Mouse (Mus musculus) lung, adult 2 months (tissue): Measurements from ENCODE around the gene Olfr373.
"Not testable (repeated sequence)": the region's sequence is repeated elsewhere in the genome, so short reads cannot be mapped to it uniquely, and the experiment has no call there.

ENCODE experiments used
- CTCF ChIP-seq: fragments of 200-500 bp; IDR thresholded peaks from 2 replicates; pipeline ENCODE4 v1.5.1; 2011; ENCODE audit warnings: mild to moderate bottlenecking, low read length, control low read depth; ENCODE audit not compliant: insufficient read depth
- POLR2A ChIP-seq: fragments of 200-500 bp; IDR thresholded peaks from 2 replicates; pipeline ENCODE4 v1.6.1; 2011; ENCODE audit warnings: low read depth, mild to moderate bottlenecking, control low read depth, low read length, borderline replicate concordance; ENCODE audit errors: extremely low read depth

GRCm38 (mm10) chr8:72099377-72100103, 16.6 kb downstream of the Olfr373 start:
- not testable (repeated sequence) for TF ChIP-seq POLR2A, CTCF
